Mouse (Mus musculus): ENCODE measurements around the gene Gm21887. TPM values are rescaled to one million over a fixed set of nuclear protein-coding genes. Genes with fewer than 3 reads are reported as not detected.
"Not testable (repeated sequence)": the region's sequence is repeated elsewhere in the genome, so short reads cannot be mapped to it uniquely, and the experiment has no call there.

Gene Gm21887
- polyA plus RNA-seq, 1 experiment from 2014 or later: 175 TPM

DNA sequence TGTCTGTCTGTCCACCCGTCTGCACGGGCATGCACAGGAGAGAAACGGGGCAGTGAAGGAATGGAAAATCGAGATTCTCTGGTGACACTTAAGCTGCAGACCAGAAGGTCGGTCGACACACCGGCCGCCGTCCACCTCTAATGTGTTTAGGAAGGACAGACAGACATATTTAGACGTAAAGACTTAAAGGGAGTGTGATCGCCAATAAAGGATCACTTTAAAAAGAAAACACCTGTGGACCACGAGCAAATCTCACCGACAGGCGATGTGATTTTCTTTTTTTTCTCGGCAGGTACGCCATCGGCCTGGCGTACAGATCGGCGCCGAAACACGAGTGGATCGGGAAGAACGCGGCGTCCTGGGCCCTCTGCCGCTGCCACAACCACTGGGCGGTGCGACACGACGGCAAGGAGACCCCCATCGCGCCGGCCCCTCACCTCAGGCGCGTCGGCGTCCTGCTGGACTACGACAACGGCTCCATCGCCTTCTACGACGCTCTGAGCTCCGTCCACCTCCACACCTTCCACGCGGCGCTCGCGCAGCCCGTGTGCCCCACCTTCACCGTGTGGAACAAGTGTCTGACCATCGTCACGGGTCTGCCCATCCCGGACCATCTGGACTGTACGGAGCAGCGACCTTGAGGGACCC is 20.8 kb upstream of the Gm21887 start:
- peaks cover 37% of the 10 kb centered on the region for H3K36me3 ChIP-seq (ENCODE audit: control insufficient read depth, insufficient read depth, low read length)
- not testable (repeated sequence) for DNase-seq (ENCODE audit: low spot score)

DNA sequence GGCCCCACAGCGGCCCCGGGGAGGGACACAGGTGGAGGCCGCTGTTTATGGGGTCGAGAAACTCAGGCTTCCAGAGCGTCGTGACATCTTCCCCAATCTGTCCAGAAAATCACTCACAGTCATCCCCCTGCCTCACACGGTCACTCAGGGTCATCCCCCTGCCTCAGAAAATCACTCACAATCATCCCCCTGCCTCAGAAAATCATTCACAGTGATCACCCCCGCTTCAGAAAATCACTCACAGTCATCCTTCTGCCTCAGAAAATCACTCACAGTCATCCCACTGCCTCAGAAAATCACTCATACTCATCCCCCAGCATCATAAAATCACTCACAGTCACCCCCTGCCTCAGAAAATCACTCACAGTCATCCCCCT is 20.3 kb upstream of the Gm21887 start:
- H3K4me1 ChIP-seq (replicated peaks; ENCODE audit: control insufficient read depth, insufficient read depth, low read length); H3K4me2 ChIP-seq (replicated peaks; ENCODE audit: low read depth, low read length); H3K9ac ChIP-seq (ENCODE audit: low read depth, low read length); H3K27me3 ChIP-seq (ENCODE audit: control insufficient read depth, insufficient read depth, low read length); H3K4me3 ChIP-seq (ENCODE audit: low read depth, low read length); H3K27ac ChIP-seq (ENCODE audit: low read depth, low read length): not testable (repeated sequence)
- ATAC-seq (ENCODE audit: low FRiP score) (0 out of 2 replicates have a peak, but pooled peaks have one; percentile 8), DNase-seq (ENCODE audit: low spot score) (peak; percentile 51)
- peaks cover 35% of the 10 kb centered on the region for H3K36me3 ChIP-seq (ENCODE audit: control insufficient read depth, insufficient read depth, low read length)
- WGBS: 89% methylated on average over 8 of the region's 8 CpGs
- peaks cover 33% of the 10 kb centered on the region for H3K9me3 ChIP-seq (ENCODE audit: control insufficient read depth, low read length)

More for the DNA sequence above, 20.8 kb upstream of the Gm21887 start:
- not testable (repeated sequence) for H3K4me1 ChIP-seq (replicated peaks; ENCODE audit: control insufficient read depth, insufficient read depth, low read length); H3K9ac ChIP-seq (ENCODE audit: low read depth, low read length); H3K4me3 ChIP-seq (ENCODE audit: low read depth, low read length); H3K27me3 ChIP-seq (ENCODE audit: control insufficient read depth, insufficient read depth, low read length); H3K27ac ChIP-seq (ENCODE audit: low read depth, low read length); H3K4me2 ChIP-seq (replicated peaks; ENCODE audit: low read depth, low read length)
- WGBS: 94% methylated on average over 56 of the region's 56 CpGs
- 0 out of 2 replicates have a peak, but pooled peaks have one; percentile 3 for ATAC-seq (ENCODE audit: low FRiP score)
- peaks cover 33% of the 10 kb centered on the region for H3K9me3 ChIP-seq (ENCODE audit: control insufficient read depth, low read length)

DNA sequence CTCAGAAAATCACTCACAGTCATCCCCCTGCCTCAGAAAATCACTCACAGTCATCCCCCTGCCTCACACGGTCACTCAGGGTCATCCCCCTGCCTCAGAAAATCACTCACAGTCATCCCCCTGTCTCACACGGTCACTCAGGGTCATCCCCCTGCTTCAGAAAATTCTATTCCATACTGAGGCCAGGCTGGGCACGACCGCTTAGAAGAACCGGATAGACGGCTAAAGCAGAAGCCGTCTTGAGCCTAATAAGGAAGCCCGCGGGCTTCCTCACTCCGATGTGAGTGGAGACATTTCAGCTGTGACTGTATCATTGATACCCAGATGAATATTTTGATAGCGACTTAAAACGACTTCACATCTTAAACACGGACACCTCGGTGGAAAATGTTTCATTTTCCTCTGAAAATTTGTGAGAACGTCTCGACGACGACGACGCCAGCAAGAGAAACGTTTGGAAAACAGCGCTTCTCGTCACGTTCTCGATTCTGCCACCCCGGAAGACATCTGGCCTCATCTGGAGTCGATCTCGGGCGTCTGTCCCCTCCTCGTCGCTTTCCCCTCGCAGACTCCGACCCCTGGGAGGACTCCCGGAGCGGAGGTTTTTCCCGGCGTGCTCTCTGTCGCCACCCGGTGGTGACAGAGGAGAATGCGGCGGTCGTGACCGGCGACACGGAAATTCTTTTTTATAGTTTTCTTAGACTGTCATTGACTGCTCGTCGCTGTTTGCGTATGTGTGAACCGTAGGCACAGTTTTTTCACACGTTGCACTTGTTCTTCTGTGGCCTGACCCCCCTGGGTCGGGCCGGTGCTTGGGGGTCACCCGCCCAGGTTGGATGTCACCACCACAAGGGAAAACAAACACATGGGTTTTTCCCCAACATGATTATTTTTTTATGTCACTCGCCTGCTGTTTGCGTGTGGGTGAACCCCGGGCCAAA is 19.5 kb upstream of the Gm21887 start:
- not testable (repeated sequence) for H3K4me2 ChIP-seq (replicated peaks; ENCODE audit: low read depth, low read length); H3K9ac ChIP-seq (ENCODE audit: low read depth, low read length); H3K4me1 ChIP-seq (replicated peaks; ENCODE audit: control insufficient read depth, insufficient read depth, low read length); H3K27ac ChIP-seq (ENCODE audit: low read depth, low read length); H3K27me3 ChIP-seq (ENCODE audit: control insufficient read depth, insufficient read depth, low read length); H3K4me3 ChIP-seq (ENCODE audit: low read depth, low read length); ATAC-seq (ENCODE audit: low FRiP score)
- peaks cover 34% of the 10 kb centered on the region for H3K9me3 ChIP-seq (ENCODE audit: control insufficient read depth, low read length)
- peaks cover 31% of the 10 kb centered on the region for H3K36me3 ChIP-seq (ENCODE audit: control insufficient read depth, insufficient read depth, low read length)
- DNase-seq (ENCODE audit: low spot score): peak; percentile 52
- WGBS: 78% methylated on average over 56 of the region's 56 CpGs

DNA sequence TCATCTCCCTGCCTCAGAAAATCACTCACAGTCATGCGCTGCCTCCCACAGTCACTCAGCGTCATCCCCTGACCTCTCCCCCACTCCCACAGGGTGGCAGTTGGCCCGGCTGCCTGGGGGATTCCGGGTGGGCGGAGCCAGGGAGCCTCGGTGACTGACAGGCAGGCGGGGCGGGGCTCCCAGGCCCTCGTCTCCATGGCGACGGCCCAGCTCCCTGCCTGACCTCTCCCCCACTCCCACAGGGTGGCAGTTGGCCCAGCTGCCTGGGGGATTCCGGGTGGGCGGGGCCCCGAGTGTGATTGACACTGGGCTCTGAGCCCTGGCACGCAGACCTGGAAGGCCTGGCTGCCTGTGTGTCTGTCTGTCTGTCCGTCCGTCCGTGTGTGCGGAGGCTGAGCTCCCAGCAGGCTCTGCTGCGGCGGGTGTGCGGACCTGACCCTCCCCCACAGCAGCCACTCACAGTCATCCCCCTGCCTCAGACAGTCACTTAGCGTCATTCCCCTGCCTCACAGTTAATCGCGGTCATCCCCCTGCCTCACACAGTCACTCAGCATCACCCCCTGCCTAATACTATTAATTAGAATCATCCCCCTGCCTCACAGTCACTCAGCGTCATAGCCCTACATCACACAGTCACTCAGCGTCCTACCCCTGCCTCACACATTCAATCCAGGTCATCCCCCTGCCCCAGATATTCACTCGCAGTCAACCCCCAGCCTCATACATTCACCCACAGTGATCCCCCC is 18.2 kb upstream of the Gm21887 start:
- H3K4me2 ChIP-seq (replicated peaks; ENCODE audit: low read depth, low read length); H3K4me3 ChIP-seq (ENCODE audit: low read depth, low read length); DNase-seq (ENCODE audit: low spot score): not testable (repeated sequence)

DNA sequence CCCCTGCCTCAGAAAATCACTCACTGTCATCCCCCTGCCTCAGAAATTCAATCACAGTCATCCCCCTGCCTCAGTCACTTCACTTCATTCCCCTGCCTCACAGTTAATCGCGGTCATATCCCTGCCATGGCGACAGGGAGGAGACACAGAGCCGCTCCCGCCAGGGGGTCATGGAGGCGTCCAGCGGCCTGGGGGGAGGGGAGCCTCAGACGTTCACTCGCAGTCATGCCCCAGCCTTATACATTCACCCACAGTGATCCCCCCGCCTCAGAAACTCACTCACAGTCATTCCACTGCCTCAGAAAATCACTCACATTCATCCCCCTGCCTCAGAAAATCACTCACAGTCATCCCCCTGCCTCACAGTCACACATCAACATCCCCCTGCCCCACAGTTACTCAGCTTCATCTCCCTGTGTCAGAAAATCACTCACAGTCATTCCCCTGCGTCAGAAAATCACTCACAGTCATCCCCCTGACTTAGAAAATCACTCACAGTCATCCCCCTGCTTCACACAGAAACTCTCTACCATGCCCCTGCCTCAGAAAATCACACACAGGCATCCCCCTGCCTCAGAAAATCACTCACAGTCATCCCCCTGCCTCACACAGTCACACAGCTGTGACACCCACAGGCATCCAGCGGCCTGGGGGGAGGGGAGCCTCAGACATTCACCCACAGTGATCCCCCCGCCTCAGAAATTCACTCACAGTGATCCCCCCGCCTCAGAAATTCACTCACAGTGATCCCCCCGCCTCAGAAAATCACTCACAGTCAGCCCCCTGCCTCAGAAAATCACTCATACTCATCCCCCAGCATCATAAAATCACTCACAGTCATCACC is 17.2 kb upstream of the Gm21887 start:
- H3K36me3 ChIP-seq (ENCODE audit: control insufficient read depth, insufficient read depth, low read length): peaks cover 23% of the 10 kb centered on the region
- not testable (repeated sequence) for DNase-seq (ENCODE audit: low spot score); H3K4me2 ChIP-seq (replicated peaks; ENCODE audit: low read depth, low read length); H3K4me1 ChIP-seq (replicated peaks; ENCODE audit: control insufficient read depth, insufficient read depth, low read length); H3K9ac ChIP-seq (ENCODE audit: low read depth, low read length); ATAC-seq (ENCODE audit: low FRiP score); H3K4me3 ChIP-seq (ENCODE audit: low read depth, low read length); H3K27me3 ChIP-seq (ENCODE audit: control insufficient read depth, insufficient read depth, low read length); H3K27ac ChIP-seq (ENCODE audit: low read depth, low read length)
- WGBS: 20% methylated on average over 7 of the region's 15 CpGs
- H3K9me3 ChIP-seq (ENCODE audit: control insufficient read depth, low read length): peaks cover 28% of the 10 kb centered on the region

More for the DNA sequence above, 18.2 kb upstream of the Gm21887 start:
- not testable (repeated sequence) for H3K27ac ChIP-seq (ENCODE audit: low read depth, low read length); H3K4me1 ChIP-seq (replicated peaks; ENCODE audit: control insufficient read depth, insufficient read depth, low read length); H3K27me3 ChIP-seq (ENCODE audit: control insufficient read depth, insufficient read depth, low read length); H3K9ac ChIP-seq (ENCODE audit: low read depth, low read length)
- peak; percentile 69 for ATAC-seq (ENCODE audit: low FRiP score)
- Histone ChIP-seq H3K36me3 (ENCODE audit: control insufficient read depth, insufficient read depth, low read length) (peaks cover 26% of the 10 kb centered on the region), H3K9me3 (ENCODE audit: control insufficient read depth, low read length) (peaks cover 32% of the 10 kb centered on the region)
- 10% methylated on average over 11 of the region's 28 CpGs for WGBS

DNA sequence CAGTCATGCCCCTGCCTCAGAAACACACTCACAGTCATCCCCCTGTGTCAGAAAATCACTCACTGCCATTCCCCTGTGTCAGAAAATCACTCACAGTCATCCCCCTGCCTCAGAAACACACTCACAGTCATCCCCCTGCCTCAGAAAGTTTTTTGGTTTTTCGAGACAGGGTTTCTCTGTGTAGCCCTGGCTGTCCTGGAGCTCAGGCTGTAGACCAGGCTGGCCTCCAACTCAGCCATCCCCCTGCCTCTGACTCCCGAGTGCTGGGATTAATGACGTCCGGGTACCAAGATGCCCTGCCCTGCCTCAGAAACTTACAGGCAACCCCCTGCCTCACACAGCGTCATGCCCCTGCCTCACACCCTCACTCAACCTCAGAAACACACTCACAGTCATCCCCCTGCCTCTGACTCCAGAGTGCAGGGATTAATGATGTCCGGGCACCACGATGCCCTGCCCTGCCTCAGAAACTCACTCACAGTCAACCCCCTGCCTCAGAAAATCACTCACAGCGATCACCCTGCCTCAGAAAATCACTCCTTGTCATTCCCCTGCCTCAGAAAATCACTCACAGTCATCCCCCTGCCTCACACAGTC is 16.4 kb upstream of the Gm21887 start:
- not testable (repeated sequence) for ATAC-seq (ENCODE audit: low FRiP score); H3K4me2 ChIP-seq (replicated peaks; ENCODE audit: low read depth, low read length); H3K4me1 ChIP-seq (replicated peaks; ENCODE audit: control insufficient read depth, insufficient read depth, low read length); DNase-seq (ENCODE audit: low spot score); H3K4me3 ChIP-seq (ENCODE audit: low read depth, low read length); H3K27ac ChIP-seq (ENCODE audit: low read depth, low read length); H3K9ac ChIP-seq (ENCODE audit: low read depth, low read length); H3K27me3 ChIP-seq (ENCODE audit: control insufficient read depth, insufficient read depth, low read length)
- WGBS: 48% methylated on average over 5 of the region's 8 CpGs
- Histone ChIP-seq H3K36me3 (ENCODE audit: control insufficient read depth, insufficient read depth, low read length) (peaks cover 19% of the 10 kb centered on the region), H3K9me3 (ENCODE audit: control insufficient read depth, low read length) (peaks cover 24% of the 10 kb centered on the region)

DNA sequence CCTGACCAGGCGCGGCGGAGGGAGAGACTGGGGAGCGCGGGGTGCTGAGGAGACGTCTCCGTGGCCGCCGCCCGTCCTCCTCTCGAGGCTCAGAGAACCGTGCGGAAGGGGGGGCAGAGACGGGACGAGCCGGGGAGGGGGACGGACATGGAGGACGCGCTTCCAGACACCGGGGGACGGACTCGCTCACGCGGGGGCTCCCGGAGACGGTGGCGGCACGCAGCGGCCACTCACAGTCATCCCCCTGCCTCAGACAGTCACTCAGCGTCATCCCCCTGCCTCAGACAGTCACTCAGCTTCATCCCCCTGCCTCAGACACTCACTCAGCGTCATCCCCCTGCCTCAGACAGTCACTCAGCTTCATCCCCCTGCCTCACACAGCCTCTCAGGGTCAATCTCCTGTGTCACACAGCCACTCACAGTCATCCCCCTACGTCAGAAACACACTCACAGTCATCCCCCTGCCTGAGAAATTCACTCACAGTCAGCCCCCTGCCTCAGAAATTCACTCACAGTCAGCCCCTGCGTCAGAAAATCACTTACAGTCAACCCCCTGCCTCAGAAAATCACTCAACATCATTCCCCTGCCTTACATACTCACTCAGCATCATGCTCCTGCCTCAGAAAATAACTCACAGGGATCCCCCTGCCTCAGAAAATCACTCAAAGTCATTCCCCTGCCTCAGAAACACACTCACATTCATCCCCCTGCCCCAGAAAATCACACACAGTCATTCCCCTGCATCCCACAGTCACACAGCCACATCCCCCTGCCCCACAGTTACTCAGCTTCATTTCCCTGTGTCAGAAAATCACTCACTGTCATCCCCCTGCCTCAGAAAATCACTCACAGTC is 15.2 kb upstream of the Gm21887 start:
- H3K4me1 ChIP-seq (replicated peaks; ENCODE audit: control insufficient read depth, insufficient read depth, low read length); ATAC-seq (ENCODE audit: low FRiP score); H3K4me3 ChIP-seq (ENCODE audit: low read depth, low read length); H3K4me2 ChIP-seq (replicated peaks; ENCODE audit: low read depth, low read length); H3K27ac ChIP-seq (ENCODE audit: low read depth, low read length); DNase-seq (ENCODE audit: low spot score); H3K9ac ChIP-seq (ENCODE audit: low read depth, low read length); H3K27me3 ChIP-seq (ENCODE audit: control insufficient read depth, insufficient read depth, low read length): not testable (repeated sequence)
- peaks cover 12% of the 10 kb centered on the region for H3K36me3 ChIP-seq (ENCODE audit: control insufficient read depth, insufficient read depth, low read length)
- H3K9me3 ChIP-seq (ENCODE audit: control insufficient read depth, low read length): peaks cover 21% of the 10 kb centered on the region
- 31% methylated on average over 2 of the region's 33 CpGs for WGBS

All from hindbrain, embryonic 11.5 days (tissue).